In the genomic region with DNA sequence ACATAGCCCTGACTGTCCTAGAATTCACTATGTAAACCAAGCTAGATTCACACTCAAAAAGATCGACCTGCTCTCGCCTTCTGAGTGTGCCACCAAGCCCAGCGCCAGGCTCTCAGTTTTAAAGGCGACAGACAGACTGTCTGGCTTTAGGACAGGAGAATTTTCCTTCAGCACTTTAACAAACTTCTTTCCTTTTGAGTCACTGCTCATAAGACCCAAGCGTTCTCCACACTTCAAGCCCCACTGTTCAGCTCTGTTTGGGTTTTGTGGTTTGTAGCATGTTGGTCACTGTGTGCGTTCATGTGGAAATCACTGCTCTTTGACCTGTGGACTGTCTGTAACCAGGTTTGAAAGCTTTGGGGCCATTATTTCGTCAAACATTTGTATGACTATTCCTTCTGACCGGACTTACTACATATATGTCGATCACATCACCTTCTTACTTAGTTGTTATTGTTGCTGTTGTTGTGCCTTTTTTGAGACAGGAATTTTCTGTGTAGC, we compare ENCODE assay signal across 21 mouse cellular contexts. TPM values are rescaled to one million over a fixed set of nuclear protein-coding genes. Genes with fewer than 3 reads are reported as not detected.
DNase-seq lines count a peak whose midpoint lies in the region; ATAC-seq and TF ChIP-seq lines count a peak whose summit lies in the region.
"Had no signal": no experiment of that assay in that cellular context is flagged by ENCODE, and none has a peak within 500 bp of the region (broad histone marks: within the 10 kb centered on the region; RNA-seq: fewer than 3 reads in every experiment).

No protein-coding gene starts in this region.

- H3K36me3 ChIP-seq in kidney, adult 2 months (ENCODE audit: control insufficient read depth, insufficient read depth, low read length): no peaks in the 10 kb centered on the region
- H3K36me3 ChIP-seq: embryonic facial prominence, embryonic 13.5 days; forebrain, embryonic 12.5 days; heart, embryonic 12.5 days had no signal

- POLR2A ChIA-PET in Patski (lab: Charles Lee): interaction anchor here (0.9 kb wide), 1 partner anchor 30 kb away, joined by 3 read pairs; no protein-coding TSS in a partner anchor

- H3K27ac ChIP-seq in kidney, adult 2 months (ENCODE audit: insufficient read depth, low read depth, low read length): peak overlapping the region; percentile 70; the same call in 1 of the 2 replicates
- H3K27ac ChIP-seq: embryonic facial prominence, embryonic 13.5 days; forebrain, embryonic 12.5 days; gastrocnemius, adult 2 months; hindbrain, embryonic 15.5 days had no signal

- H3K4me1 ChIP-seq in kidney, adult 2 months (ENCODE audit: control insufficient read depth, insufficient read depth, low read length): peaks cover 7% of the 10 kb centered on the region; the same call in 1 of the 2 replicates
- H3K4me1 ChIP-seq: embryonic facial prominence, embryonic 13.5 days; forebrain, embryonic 12.5 days; heart, embryonic 12.5 days; hindbrain, embryonic 15.5 days had no signal

- TF ChIP-seq POLR2A in kidney, adult 2 months (IDR thresholded peaks at IDR 0.05; ENCODE audit: low read depth, low read length): no peak

- DNase-seq in kidney, adult 2 months: peak; percentile 82
- no peak for DNase-seq in kidney, postnatal 10 days
- DNase-seq in A20 (ENCODE audit: low read depth, low spot score) (peak; percentile 33), Patski (ENCODE audit: low read depth, low spot score) (no peak)
- no peak for DNase-seq in frontal cortex, postnatal 25 days (ENCODE audit: low spot score in 2 of 2)
- DNase-seq in right cerebral cortex, postnatal 14 days: no peak
- DNase-seq: adrenal gland, adult 2 months; adrenal gland, postnatal 25 days; B cell, adult 2 months; cerebellum, adult 18-20 months; cerebellum, adult 9-11 months; cerebellum, postnatal 36 days; forebrain, postnatal 0 days; gastrocnemius, adult 2 months; gastrocnemius, postnatal 25 days; heart, postnatal 36 days had no signal

- no peak for TF ChIP-seq CTCF in kidney, adult 2 months (conservative IDR thresholded peaks at IDR 0.05; ENCODE audit: insufficient read depth, insufficient read length, low read depth, low read length)
- TF ChIP-seq CTCF in Patski (IDR thresholded peaks at IDR 0.05): no peak

- 64% methylated on average over 9 of the region's 9 CpGs for WGBS in kidney, adult 2 months

- in situ Hi-C loops in Patski (cut with MboI; ENCODE audit: low pct_unique_long_range_greater_than_20kb): no loop called here

- H3K4me3 ChIP-seq in kidney, adult 2 months (ENCODE audit: insufficient read depth, low read depth, low read length): no peak overlapping the region
- H3K4me3 ChIP-seq: embryonic facial prominence, embryonic 13.5 days; forebrain, embryonic 12.5 days; gastrocnemius, adult 2 months; heart, embryonic 12.5 days; hindbrain, embryonic 15.5 days had no signal

- CTCF ChIA-PET in Patski (lab: Charles Lee): no interaction called here

- no peaks in the 10 kb centered on the region for H3K27me3 ChIP-seq in kidney, adult 2 months (replicated peaks; ENCODE audit: control insufficient read depth, insufficient read depth, low read length)
- H3K27me3 ChIP-seq in Patski: no peaks in the 10 kb centered on the region
- H3K27me3 ChIP-seq: embryonic facial prominence, embryonic 13.5 days; forebrain, embryonic 12.5 days; heart, embryonic 12.5 days; hindbrain, embryonic 15.5 days had no signal

- ATAC-seq in Patski: peak; percentile 54
- ATAC-seq: CD4-positive, CD25-positive, alpha-beta regulatory T cell, adult 4 months; forebrain, postnatal 0 days had no signal

RNA-seq across cellular contexts. Expression of a gene that starts 38.1 kb away (rescaled TPM):
- 2.8 and 3.5 TPM in 2 replicates for polyA plus RNA-seq in kidney, adult 2 months (2012; rRNA removed)
- 13.0 TPM for polyA plus RNA-seq in Patski (2021)

RNA-seq across cellular contexts. Expression of a gene that starts 49.0 kb away (rescaled TPM):
- 0.48 and 0.90 TPM in 2 replicates for polyA plus RNA-seq in kidney, adult 2 months (2012; rRNA removed)
- not detected for polyA plus RNA-seq in Patski (2021)
- polyA plus RNA-seq: CD4-positive, CD25-positive, alpha-beta regulatory T cell, adult 4 months had no signal

Comparison
In these comparisons a context has a peak if more than half of its experiments do, and no peak if none do; other contexts are left out.
1. DNase-seq: peak in kidney, adult 2 months (single experiment) and A20 (single experiment); none in kidney, postnatal 10 days (single experiment), Patski (single experiment), frontal cortex, postnatal 25 days (0 of 2) and right cerebral cortex, postnatal 14 days (single experiment).